ENCODE assay signal across 8 mouse cellular contexts in genomic region chr7:145252715-145253476, GRCm38 (mm10). TPM values are rescaled to one million over a fixed set of nuclear protein-coding genes. Genes with fewer than 3 reads are reported as not detected.
A peak's percentile ranks its signal among the peaks of the same experiment; 100 is the strongest.
DNase-seq lines count a peak whose midpoint lies in the region; ATAC-seq and TF ChIP-seq lines count a peak whose summit lies in the region.

No protein-coding gene starts in this region.

- H3K4me3 ChIP-seq in E14TG2a.4 (replicated peaks; ENCODE audit: low read length): no peak overlapping the region
- H3K4me3 ChIP-seq in forebrain, embryonic 13.5 days: no peak overlapping the region
- H3K4me3 ChIP-seq in hindbrain, embryonic 11.5 days (ENCODE audit: low read depth, low read length): no peak overlapping the region
- no peak overlapping the region for H3K4me3 ChIP-seq in lung, embryonic 16.5 days (ENCODE audit: low read length)

- H3K36me3 ChIP-seq in E14TG2a.4 (ENCODE audit: insufficient read depth, low read length): peaks cover 61% of the 10 kb centered on the region
- no peaks in the 10 kb centered on the region for H3K36me3 ChIP-seq in forebrain, embryonic 13.5 days (ENCODE audit: poor library complexity, severe bottlenecking)
- no peaks in the 10 kb centered on the region for H3K36me3 ChIP-seq in hindbrain, embryonic 11.5 days (ENCODE audit: control insufficient read depth, insufficient read depth, low read length)
- H3K36me3 ChIP-seq in lung, embryonic 16.5 days (ENCODE audit: control insufficient read depth, insufficient read depth, low read length): peaks cover 4% of the 10 kb centered on the region; the same call in 1 of the 2 replicates

- DNase-seq in c-Kit-positive CD71-positive TER-119-positive erythroid progenitor cells, embryonic 14.5 days (ENCODE audit: low spot score): peak; percentile 44
- DNase-seq in hindbrain, embryonic 11.5 days (ENCODE audit: low spot score): peak; percentile 88
- peak; percentile 69 for DNase-seq in layer of hippocampus, adult 9-11 months
- peak; percentile 32 for DNase-seq in retina, adult 2 months (ENCODE audit: low read depth, low spot score)
- peak; percentile 68 for DNase-seq in thymus, postnatal 25 days

- peak; percentile 76 for ATAC-seq in forebrain, embryonic 13.5 days
- peak; percentile 66 for ATAC-seq in hindbrain, embryonic 11.5 days (ENCODE audit: low FRiP score)
- ATAC-seq in lung, embryonic 16.5 days (ENCODE audit: low read depth): peak; percentile 73

- H3K4me2 ChIP-seq in forebrain, embryonic 13.5 days: no peak overlapping the region
- H3K4me2 ChIP-seq in hindbrain, embryonic 11.5 days (replicated peaks; ENCODE audit: low read depth, low read length): no peak overlapping the region
- no peak overlapping the region for H3K4me2 ChIP-seq in lung, embryonic 16.5 days (ENCODE audit: low read depth, low read length)

- peak overlapping the region; percentile 21; the same call in 1 of the 2 replicates for H3K9ac ChIP-seq in forebrain, embryonic 13.5 days
- H3K9ac ChIP-seq in hindbrain, embryonic 11.5 days (ENCODE audit: low read depth, low read length): no peak overlapping the region
- H3K9ac ChIP-seq in lung, embryonic 16.5 days (ENCODE audit: low read length): no peak overlapping the region

- H3K27me3 ChIP-seq in E14TG2a.4 (ENCODE audit: insufficient read depth, low read length): no peaks in the 10 kb centered on the region
- H3K27me3 ChIP-seq in forebrain, embryonic 13.5 days: no peaks in the 10 kb centered on the region
- no peaks in the 10 kb centered on the region for H3K27me3 ChIP-seq in hindbrain, embryonic 11.5 days (ENCODE audit: control insufficient read depth, insufficient read depth, low read length)
- H3K27me3 ChIP-seq in lung, embryonic 16.5 days (ENCODE audit: control insufficient read depth, insufficient read depth, low read depth, low read length): no peaks in the 10 kb centered on the region

- H3K9me3 ChIP-seq in E14TG2a.4 (ENCODE audit: low read length): 0 out of 2 replicates have a peak, but pooled peaks cover 5% of the 10 kb centered on the region
- H3K9me3 ChIP-seq in forebrain, embryonic 13.5 days (replicated peaks): no peaks in the 10 kb centered on the region
- no peaks in the 10 kb centered on the region for H3K9me3 ChIP-seq in hindbrain, embryonic 11.5 days (ENCODE audit: control insufficient read depth, low read length)
- H3K9me3 ChIP-seq in lung, embryonic 16.5 days (ENCODE audit: control insufficient read depth, low read length): no peaks in the 10 kb centered on the region

- WGBS in forebrain, embryonic 13.5 days: 25% methylated on average over 8 of the region's 8 CpGs
- 29% methylated on average over 8 of the region's 8 CpGs for WGBS in hindbrain, embryonic 11.5 days
- WGBS in lung, embryonic 16.5 days: 26% methylated on average over 8 of the region's 8 CpGs

- H3K27ac ChIP-seq in forebrain, embryonic 13.5 days: no peak overlapping the region
- H3K27ac ChIP-seq in hindbrain, embryonic 11.5 days (ENCODE audit: low read depth, low read length): no peak overlapping the region
- no peak overlapping the region for H3K27ac ChIP-seq in lung, embryonic 16.5 days (ENCODE audit: low read length)

- peak; percentile 61 for TF ChIP-seq CTCF in E14TG2a.4 (conservative IDR thresholded peaks at IDR 0.05; ENCODE audit: low read length)

- H3K4me1 ChIP-seq in E14TG2a.4 (replicated peaks; ENCODE audit: low read depth, low read length): peaks cover 11% of the 10 kb centered on the region
- H3K4me1 ChIP-seq in forebrain, embryonic 13.5 days: 0 out of 2 replicates have a peak, but pooled peaks cover 3% of the 10 kb centered on the region
- no peaks in the 10 kb centered on the region for H3K4me1 ChIP-seq in hindbrain, embryonic 11.5 days (replicated peaks; ENCODE audit: control insufficient read depth, insufficient read depth, low read length)
- no peaks in the 10 kb centered on the region for H3K4me1 ChIP-seq in lung, embryonic 16.5 days (replicated peaks; ENCODE audit: control insufficient read depth, insufficient read depth, low read length)

RNA-seq across cellular contexts. Expression of gene Tpcn2, which starts 30.9 kb away (rescaled TPM):
- 3.8 and 4.1 TPM in 2 replicates for polyA plus RNA-seq in forebrain, embryonic 13.5 days (2015; fragmentation: Nextera tagmentation; extraction: Ambion mirVana)
- polyA plus RNA-seq in hindbrain, embryonic 11.5 days (2014; fragmentation: Nextera tagmentation; extraction: Ambion mirVana): 2.1 and 3.7 TPM in 2 replicates
- 11.7 and 12.3 TPM in 2 replicates for polyA plus RNA-seq in lung, embryonic 16.5 days (2015; fragmentation: Nextera tagmentation; extraction: Ambion mirVana)

RNA-seq across cellular contexts. Expression of gene 1810010D01Rik, which starts 45.0 kb away (rescaled TPM):
- polyA plus RNA-seq in forebrain, embryonic 13.5 days (2015; fragmentation: Nextera tagmentation; extraction: Ambion mirVana): 0.28 and 0.49 TPM in 2 replicates
- 0.97 TPM in 1 of 2 replicates, not detected in the other for polyA plus RNA-seq in hindbrain, embryonic 11.5 days (2014; fragmentation: Nextera tagmentation; extraction: Ambion mirVana)
- polyA plus RNA-seq in lung, embryonic 16.5 days (2015; fragmentation: Nextera tagmentation; extraction: Ambion mirVana): 0.43 TPM in 1 of 2 replicates, not detected in the other

RNA-seq across cellular contexts. Expression of gene Mrgprf, which starts 47.7 kb away (rescaled TPM):
- 0.67 and 1.9 TPM in 2 replicates for polyA plus RNA-seq in forebrain, embryonic 13.5 days (2015; fragmentation: Nextera tagmentation; extraction: Ambion mirVana)
- polyA plus RNA-seq in hindbrain, embryonic 11.5 days (2014; fragmentation: Nextera tagmentation; extraction: Ambion mirVana): 0.26 and 0.47 TPM in 2 replicates
- 2.2 and 2.4 TPM in 2 replicates for polyA plus RNA-seq in lung, embryonic 16.5 days (2015; fragmentation: Nextera tagmentation; extraction: Ambion mirVana)

Comparison
In these comparisons a context has a peak if more than half of its experiments do, and no peak if none do; other contexts are left out.
1. DNase-seq: peak in every context shown above with its lines; median percentile 88 in hindbrain, embryonic 11.5 days; 69 in layer of hippocampus, adult 9-11 months; 68 in thymus, postnatal 25 days; 44 in c-Kit-positive CD71-positive TER-119-positive erythroid progenitor cells, embryonic 14.5 days; 32 in retina, adult 2 months.